25 mouse cellular contexts compared by ENCODE assay signal in genomic region chr1:138288721-138289120, GRCm38 (mm10). TPM values are rescaled to one million over a fixed set of nuclear protein-coding genes. Genes with fewer than 3 reads are reported as not detected.
DNase-seq lines count a peak whose midpoint lies in the region; ATAC-seq and TF ChIP-seq lines count a peak whose summit lies in the region.
"Had no signal": no experiment of that assay in that cellular context is flagged by ENCODE, and none has a peak within 500 bp of the region (broad histone marks: within the 10 kb centered on the region; RNA-seq: fewer than 3 reads in every experiment).

No protein-coding gene starts in this region.

- no peak overlapping the region for H3K27ac ChIP-seq in thymus, adult 2 months (ENCODE audit: control insufficient read depth, insufficient read depth, low read length)
- H3K27ac ChIP-seq in forebrain, embryonic 14.5 days (ENCODE audit: low read depth, low read length): no peak overlapping the region
- no peak overlapping the region for H3K27ac ChIP-seq in midbrain, embryonic 16.5 days (ENCODE audit: low read length)
- H3K27ac ChIP-seq: embryonic facial prominence, embryonic 10.5 days; heart, adult 2 months; heart, embryonic 15.5 days; hindbrain, embryonic 10.5 days; hindbrain, embryonic 14.5 days had no signal

- TF ChIP-seq CTCF in thymus, adult 2 months (IDR thresholded peaks at IDR 0.05; ENCODE audit: borderline replicate concordance, control insufficient read depth, extremely low read depth, insufficient read depth, low read length, poor library complexity): no peak

- TF ChIP-seq POLR2A in thymus, adult 2 months (IDR thresholded peaks at IDR 0.05; ENCODE audit: control insufficient read depth, extremely low read depth, insufficient read depth, low read length, poor library complexity): no peak

- no peak overlapping the region for H3K4me3 ChIP-seq in thymus, adult 2 months (ENCODE audit: control insufficient read depth, insufficient read depth, low read length)
- H3K4me3 ChIP-seq in forebrain, embryonic 14.5 days (ENCODE audit: low read depth, low read length): no peak overlapping the region
- no peak overlapping the region for H3K4me3 ChIP-seq in midbrain, embryonic 16.5 days (ENCODE audit: low read depth, low read length)
- H3K4me3 ChIP-seq: embryonic facial prominence, embryonic 10.5 days; erythroblast, embryonic 14.5 days; heart, adult 2 months; heart, embryonic 15.5 days; hindbrain, embryonic 10.5 days had no signal

- H3K9me3 ChIP-seq in forebrain, embryonic 14.5 days (replicated peaks; ENCODE audit: control insufficient read depth, low read length): no peaks in the 10 kb centered on the region
- H3K9me3 ChIP-seq in midbrain, embryonic 16.5 days (replicated peaks; ENCODE audit: control insufficient read depth, low read length, poor library complexity, severe bottlenecking): no peaks in the 10 kb centered on the region
- H3K9me3 ChIP-seq: embryonic facial prominence, embryonic 10.5 days; heart, embryonic 15.5 days; hindbrain, embryonic 10.5 days had no signal

- 97% methylated on average over 1 of the region's 1 CpGs for WGBS in thymus, adult 2 months
- WGBS in forebrain, embryonic 14.5 days: 50% methylated on average over 1 of the region's 1 CpGs
- WGBS in midbrain, embryonic 16.5 days: 67% methylated on average over 1 of the region's 1 CpGs

- H3K4me2 ChIP-seq in forebrain, embryonic 14.5 days (ENCODE audit: low read length): no peak overlapping the region
- no peak overlapping the region for H3K4me2 ChIP-seq in midbrain, embryonic 16.5 days (ENCODE audit: low read length)
- H3K4me2 ChIP-seq: heart, embryonic 11.5 days; heart, embryonic 15.5 days; hindbrain, embryonic 14.5 days had no signal

- peak; percentile 5 for DNase-seq in adrenal gland, adult 2 months
- no peak for DNase-seq in adrenal gland, postnatal 25 days
- DNase-seq in 3T3-L1 (ENCODE audit: low read depth, low spot score): peak; percentile 24
- peak; percentile 76 for DNase-seq in adipocyte (ENCODE audit: low spot score)
- DNase-seq in induced T-regulatory cell, adult 2 months (ENCODE audit: low read depth): peak; percentile 76
- DNase-seq in thymus, adult 2 months: no peak
- DNase-seq in forebrain, embryonic 14.5 days (ENCODE audit: low spot score): no peak
- DNase-seq: adrenal gland, postnatal 10 days; cerebellum, adult 2 months; cerebellum, postnatal 10 days; gastrocnemius, postnatal 10 days; heart, adult 2 months had no signal

- ATAC-seq in forebrain, embryonic 14.5 days: no peak
- no peak for ATAC-seq in midbrain, embryonic 16.5 days
- ATAC-seq: intestine, embryonic 16.5 days had no signal

- no peaks in the 10 kb centered on the region for H3K4me1 ChIP-seq in thymus, adult 2 months (replicated peaks; ENCODE audit: control insufficient read depth, insufficient read depth, low read length)
- peaks cover 3% of the 10 kb centered on the region; the same call in 1 of the 2 replicates for H3K4me1 ChIP-seq in forebrain, embryonic 14.5 days (ENCODE audit: control insufficient read depth, insufficient read depth, low read length)
- no peaks in the 10 kb centered on the region; the same call in 1 of the 2 replicates for H3K4me1 ChIP-seq in midbrain, embryonic 16.5 days (ENCODE audit: control insufficient read depth, insufficient read depth, low read length)
- H3K4me1 ChIP-seq: embryonic facial prominence, embryonic 10.5 days; heart, embryonic 15.5 days; hindbrain, embryonic 10.5 days had no signal

- H3K9ac ChIP-seq in forebrain, embryonic 14.5 days (ENCODE audit: low read length): no peak overlapping the region
- no peak overlapping the region for H3K9ac ChIP-seq in midbrain, embryonic 16.5 days (ENCODE audit: low read depth, low read length)
- H3K9ac ChIP-seq: heart, embryonic 15.5 days; hindbrain, embryonic 14.5 days had no signal

- H3K27me3 ChIP-seq in thymus, adult 2 months (ENCODE audit: control insufficient read depth, insufficient read depth, low read length): no peaks in the 10 kb centered on the region
- H3K27me3 ChIP-seq in forebrain, embryonic 14.5 days (replicated peaks; ENCODE audit: control insufficient read depth, insufficient read depth, low read length): no peaks in the 10 kb centered on the region
- no peaks in the 10 kb centered on the region for H3K27me3 ChIP-seq in midbrain, embryonic 16.5 days (ENCODE audit: control insufficient read depth, insufficient read depth, low read depth, low read length)
- H3K27me3 ChIP-seq: heart, embryonic 15.5 days had no signal

- H3K36me3 ChIP-seq in thymus, adult 2 months (ENCODE audit: control insufficient read depth, insufficient read depth, low read length): no peaks in the 10 kb centered on the region
- no peaks in the 10 kb centered on the region for H3K36me3 ChIP-seq in forebrain, embryonic 14.5 days (ENCODE audit: control insufficient read depth, insufficient read depth, low read length)
- H3K36me3 ChIP-seq in midbrain, embryonic 16.5 days (ENCODE audit: control insufficient read depth, insufficient read depth, low read length): no peaks in the 10 kb centered on the region
- H3K36me3 ChIP-seq: embryonic facial prominence, embryonic 10.5 days; heart, embryonic 15.5 days; hindbrain, embryonic 10.5 days had no signal

RNA-seq across cellular contexts. Expression of gene Atp6v1g3, which starts 15.2 kb away (rescaled TPM):
- not detected for total RNA-seq in adrenal gland, adult 2 months (2021)
- not detected in 2 replicates for polyA plus RNA-seq in adrenal gland, adult 2 months (2012; rRNA removed)
- total RNA-seq in adrenal gland, postnatal 25 days (2021): not detected in 2 replicates
- polyA plus RNA-seq in thymus, adult 2 months (2012; rRNA removed): 0.07 TPM in 1 of 2 replicates, not detected in the other
- not detected in 2 replicates for polyA plus RNA-seq in forebrain, embryonic 14.5 days (2014; fragmentation: Nextera tagmentation; extraction: Ambion mirVana)
- polyA plus RNA-seq in midbrain, embryonic 16.5 days (2015; fragmentation: Nextera tagmentation; extraction: Ambion mirVana): not detected in 2 replicates
- total RNA-seq: adrenal gland, postnatal 10 days; gastrocnemius, postnatal 10 days; heart, adult 2 months; heart, postnatal 25 days; MEL had no signal
- polyA plus RNA-seq: cerebellum, adult 2 months; embryonic facial prominence, embryonic 10.5 days; erythroblast, embryonic 14.5 days; forebrain, embryonic 11.5 days; forebrain, embryonic 16.5 days; frontal cortex, adult 2 months; heart, adult 2 months; heart, embryonic 11.5 days; heart, embryonic 15.5 days; hindbrain, embryonic 10.5 days; hindbrain, embryonic 14.5 days; intestine, embryonic 16.5 days had no signal

Comparison
In these comparisons a context has a peak if more than half of its experiments do, and no peak if none do; other contexts are left out.
1. DNase-seq: peak in adrenal gland, adult 2 months (single experiment), 3T3-L1 (single experiment), adipocyte (single experiment) and induced T-regulatory cell, adult 2 months (single experiment); none in adrenal gland, postnatal 25 days (single experiment), thymus, adult 2 months (single experiment) and forebrain, embryonic 14.5 days (single experiment).